Mouse (Mus musculus): ENCODE data around the gene Plg.

The Plg gene

GRCm38 (mm10) chr17:12377981-12378705 is at the start of gene Plg:
Gene Plg, plus strand, starts transcription at chr17:12378608.
- no peak for DNase-seq (ENCODE audit: low spot score in 2 of 2)

- no peak for DNase-seq (ENCODE audit: low spot score in 2 of 2)
Measured at GRCm38 (mm10) chr17:12335115-12335514, 43.3 kb upstream of the Plg start.

GRCm38 (mm10) chr17:12336073-12336868 is 42.1 kb upstream of the Plg start:
- DNase-seq (ENCODE audit: low spot score in 2 of 2) = no peak

- no peak for DNase-seq (ENCODE audit: low spot score in 2 of 2)
Measured at GRCm38 (mm10) chr17:12337156-12337555, 41.3 kb upstream of the Plg start.

GRCm38 (mm10) chr17:12343702-12344376 is 34.6 kb upstream of the Plg start:
- DNase-seq (ENCODE audit: low spot score in 2 of 2) = no peak

- DNase-seq (ENCODE audit: low spot score in 2 of 2) = no peak
Measured at GRCm38 (mm10) chr17:12347462-12347861, 30.9 kb upstream of the Plg start.

GRCm38 (mm10) chr17:12351564-12351963 is 26.8 kb upstream of the Plg start:
- DNase-seq (ENCODE audit: low spot score in 2 of 2) = no peak

GRCm38 (mm10) chr17:12352781-12353180 is 25.6 kb upstream of the Plg start:
- no peak for DNase-seq (ENCODE audit: low spot score in 2 of 2)

GRCm38 (mm10) chr17:12359876-12360275 is 18.5 kb upstream of the Plg start:
- no peak for DNase-seq (ENCODE audit: low spot score in 2 of 2)

GRCm38 (mm10) chr17:12363601-12364425 is 14.6 kb upstream of the Plg start:
- no peak for DNase-seq (ENCODE audit: low spot score in 2 of 2)

GRCm38 (mm10) chr17:12364426-12364735 is 14.0 kb upstream of the Plg start:
- no peak for DNase-seq (ENCODE audit: low spot score in 2 of 2)

- peak; percentile 40 to 68 for DNase-seq (ENCODE audit: low spot score in 2 of 2)
Measured at GRCm38 (mm10) chr17:12367373-12367930, 11.0 kb upstream of the Plg start.

GRCm38 (mm10) chr17:12369393-12369792 is 9.0 kb upstream of the Plg start:
- DNase-seq (ENCODE audit: low spot score in 2 of 2) = no peak

- no peak for DNase-seq (ENCODE audit: low spot score in 2 of 2)
Measured at GRCm38 (mm10) chr17:12370289-12370688, 8.1 kb upstream of the Plg start.

GRCm38 (mm10) chr17:12371310-12371925 is 7.0 kb upstream of the Plg start:
- no peak for DNase-seq (ENCODE audit: low spot score in 2 of 2)

GRCm38 (mm10) chr17:12372021-12372420 is 6.4 kb upstream of the Plg start:
- DNase-seq (ENCODE audit: low spot score in 2 of 2) = peak; percentile 67 to 90

- DNase-seq (ENCODE audit: low spot score in 2 of 2) = no peak
Measured at GRCm38 (mm10) chr17:12373601-12374144, 4.7 kb upstream of the Plg start.

GRCm38 (mm10) chr17:12380287-12380686 is 1.9 kb downstream of the Plg start:
- DNase-seq (ENCODE audit: low spot score in 2 of 2) = no peak

GRCm38 (mm10) chr17:12381579-12381978 is 3.2 kb downstream of the Plg start:
- DNase-seq (ENCODE audit: low spot score in 2 of 2) = no peak

- no peak for DNase-seq (ENCODE audit: low spot score in 2 of 2)
Measured at GRCm38 (mm10) chr17:12382531-12382930, 4.1 kb downstream of the Plg start.
